Mouse (Mus musculus) lung, postnatal 0 days (tissue): Measurements from ENCODE around the gene March10.

ENCODE experiments used
- CTCF ChIP-seq: IDR thresholded peaks from 2 replicates; pipeline ENCODE4 v1.5.1; 2016; ENCODE audit warnings: antibody characterized with exemption, mild to moderate bottlenecking
- EP300 ChIP-seq: IDR thresholded peaks from 2 replicates; pipeline ENCODE4 v1.6.1; 2016; ENCODE audit warnings: antibody characterized with exemption, mild to moderate bottlenecking, control low read depth

GRCm38 (mm10) chr11:105451553-105452135 is 4.9 kb downstream of the March10 start:
- no peak for TF ChIP-seq CTCF
- TF ChIP-seq EP300, result no peak
